Mouse (Mus musculus): ENCODE measurements around the gene Gm10181. TPM values are rescaled to one million over a fixed set of nuclear protein-coding genes. Genes with fewer than 3 reads are reported as not detected.
"Not testable (repeated sequence)": the region's sequence is repeated elsewhere in the genome, so short reads cannot be mapped to it uniquely, and the experiment has no call there.

Gene Gm10181
- polyA plus RNA-seq, 1 experiment from 2014 or later: not detected

- H3K9ac ChIP-seq: no peak overlapping the region
- H3K27ac ChIP-seq: no peak overlapping the region
- no peaks in the 10 kb centered on the region for H3K4me1 ChIP-seq
- no peaks in the 10 kb centered on the region for H3K27me3 ChIP-seq (replicated peaks)
- no peaks in the 10 kb centered on the region for H3K36me3 ChIP-seq (replicated peaks)
- WGBS: 79% methylated on average over 1 of the region's 1 CpGs
- no peak overlapping the region for H3K4me2 ChIP-seq
- no peaks in the 10 kb centered on the region for H3K9me3 ChIP-seq
- ATAC-seq (replicated peaks): no peak
- no peak overlapping the region for H3K4me3 ChIP-seq
These were observed 1.6 kb downstream of the Gm10181 start for GRCm38 (mm10) chr9:25090853-25091252.

DNA sequence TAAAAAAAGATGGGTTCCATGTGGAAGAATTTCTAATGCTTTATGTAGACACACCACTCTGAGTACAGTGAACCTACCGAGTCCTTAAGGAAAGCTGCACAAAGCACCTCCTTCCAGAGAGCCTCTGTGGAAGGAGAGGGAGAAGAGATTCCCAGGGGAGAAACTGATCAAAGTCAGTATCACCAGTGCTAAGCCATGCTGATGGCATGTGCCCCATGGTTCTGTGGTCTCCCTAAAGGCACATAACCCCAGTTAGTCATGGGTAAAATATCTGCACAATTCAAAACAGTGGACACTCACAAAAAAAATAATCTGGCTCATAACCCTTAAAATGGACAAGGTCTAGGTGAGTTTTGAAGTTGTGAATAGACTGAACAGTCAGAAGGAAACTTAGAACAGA lies 13.7 kb downstream of the Gm10181 start:
- H3K27ac ChIP-seq: no peak overlapping the region
- H3K4me3 ChIP-seq: no peak overlapping the region
- H3K9me3 ChIP-seq: no peaks in the 10 kb centered on the region
- 97% methylated on average over 1 of the region's 1 CpGs for WGBS
- no peak overlapping the region for H3K4me2 ChIP-seq
- peaks cover 14% of the 10 kb centered on the region; the same call in 1 of the 2 replicates for H3K36me3 ChIP-seq (replicated peaks)
- no peak overlapping the region for H3K9ac ChIP-seq
- H3K4me1 ChIP-seq: no peaks in the 10 kb centered on the region
- ATAC-seq (replicated peaks): no peak
- H3K27me3 ChIP-seq (replicated peaks): no peaks in the 10 kb centered on the region

DNA sequence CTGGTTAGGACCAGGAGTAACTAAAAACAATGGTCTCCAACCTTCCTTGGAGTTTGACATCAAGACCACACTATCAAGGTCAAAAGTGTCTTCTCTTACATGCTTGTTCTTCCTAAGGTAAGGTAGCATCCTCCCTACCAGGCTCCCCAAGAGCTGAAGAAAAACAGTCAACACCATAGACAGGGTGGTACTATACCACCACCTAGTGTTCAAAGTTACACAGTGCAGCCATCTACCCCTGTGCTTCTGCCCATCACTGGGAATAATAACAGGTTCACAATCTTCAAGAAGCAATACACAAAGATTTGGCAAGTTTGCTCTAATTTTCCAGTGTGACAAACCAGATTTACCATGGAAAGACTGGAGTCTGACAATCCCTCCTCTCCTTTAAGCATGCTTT lies 15.4 kb downstream of the Gm10181 start:
- Histone ChIP-seq H3K9me3 (no peaks in the 10 kb centered on the region), H3K4me1 (no peaks in the 10 kb centered on the region), H3K27me3 (replicated peaks) (no peaks in the 10 kb centered on the region), H3K9ac (no peak overlapping the region), H3K4me2 (no peak overlapping the region), H3K27ac (no peak overlapping the region), H3K36me3 (replicated peaks) (peaks cover 20% of the 10 kb centered on the region; the same call in 1 of the 2 replicates), H3K4me3 (no peak overlapping the region)
- no peak for ATAC-seq (replicated peaks)

GRCm38 (mm10) chr9:25123590-25123989 lies 34.4 kb downstream of the Gm10181 start:
- H3K4me1 ChIP-seq; H3K27ac ChIP-seq; ATAC-seq (replicated peaks); H3K27me3 ChIP-seq (replicated peaks); H3K9ac ChIP-seq; H3K4me2 ChIP-seq; H3K9me3 ChIP-seq; H3K4me3 ChIP-seq: not testable (repeated sequence)
- peaks cover 16% of the 10 kb centered on the region; the same call in 1 of the 2 replicates for H3K36me3 ChIP-seq (replicated peaks)
- WGBS: 92% methylated on average over 1 of the region's 1 CpGs

GRCm38 (mm10) chr9:25124048-25124447 lies 34.8 kb downstream of the Gm10181 start:
- no peak overlapping the region for H3K9ac ChIP-seq
- H3K4me2 ChIP-seq: no peak overlapping the region
- no peaks in the 10 kb centered on the region for H3K9me3 ChIP-seq
- 90% methylated on average over 2 of the region's 2 CpGs for WGBS
- no peak for ATAC-seq (replicated peaks)
- H3K27ac ChIP-seq: no peak overlapping the region
- no peak overlapping the region for H3K4me3 ChIP-seq
- H3K27me3 ChIP-seq (replicated peaks): no peaks in the 10 kb centered on the region
- no peaks in the 10 kb centered on the region for H3K4me1 ChIP-seq
- H3K36me3 ChIP-seq (replicated peaks): peaks cover 16% of the 10 kb centered on the region; the same call in 1 of the 2 replicates

- no peak overlapping the region for H3K4me2 ChIP-seq
- H3K36me3 ChIP-seq (replicated peaks): no peaks in the 10 kb centered on the region
- no peaks in the 10 kb centered on the region for H3K9me3 ChIP-seq
- no peaks in the 10 kb centered on the region for H3K4me1 ChIP-seq
- no peak overlapping the region for H3K9ac ChIP-seq
- H3K4me3 ChIP-seq: no peak overlapping the region
- H3K27ac ChIP-seq: no peak overlapping the region
- ATAC-seq (replicated peaks): no peak
- no peaks in the 10 kb centered on the region for H3K27me3 ChIP-seq (replicated peaks)
These were observed 43.0 kb downstream of the Gm10181 start for GRCm38 (mm10) chr9:25132253-25132652.

- no peak overlapping the region for H3K4me2 ChIP-seq
- H3K4me1 ChIP-seq: no peaks in the 10 kb centered on the region
- 84% methylated on average over 4 of the region's 4 CpGs for WGBS
- no peaks in the 10 kb centered on the region for H3K9me3 ChIP-seq
- no peak overlapping the region for H3K9ac ChIP-seq
- H3K4me3 ChIP-seq: no peak overlapping the region
- no peaks in the 10 kb centered on the region for H3K36me3 ChIP-seq (replicated peaks)
- no peak for ATAC-seq (replicated peaks)
- H3K27ac ChIP-seq: no peak overlapping the region
- H3K27me3 ChIP-seq (replicated peaks): no peaks in the 10 kb centered on the region
These were observed 43.7 kb downstream of the Gm10181 start for GRCm38 (mm10) chr9:25132920-25133319.

- WGBS: 97% methylated on average over 1 of the region's 1 CpGs
- H3K4me2 ChIP-seq: no peak overlapping the region
- 0 out of 2 replicates have a peak, but pooled peaks cover 3% of the 10 kb centered on the region for H3K4me1 ChIP-seq
- H3K9ac ChIP-seq: no peak overlapping the region
- H3K27me3 ChIP-seq (replicated peaks): no peaks in the 10 kb centered on the region
- no peak overlapping the region for H3K27ac ChIP-seq
- H3K4me3 ChIP-seq: no peak overlapping the region
- no peak for ATAC-seq (replicated peaks)
- no peaks in the 10 kb centered on the region for H3K9me3 ChIP-seq
- H3K36me3 ChIP-seq (replicated peaks): no peaks in the 10 kb centered on the region
These were observed 49.7 kb downstream of the Gm10181 start for GRCm38 (mm10) chr9:25138900-25139299.

Other genes starting within 250 kb of the Gm10181 start
- gene Herpud2, start 62.4 kb downstream of the Gm10181 start, polyA plus RNA-seq (2015; fragmentation: Nextera tagmentation; extraction: Ambion mirVana): 33.6 and 35.8 TPM in 2 replicates
- gene Sept7, start 163.0 kb downstream of the Gm10181 start, polyA plus RNA-seq (2015; fragmentation: Nextera tagmentation; extraction: Ambion mirVana): 225 and 229 TPM in 2 replicates

Data from midbrain, embryonic 15.5 days (tissue).